Mouse (Mus musculus) embryo, embryonic 11.5 days (tissue): ENCODE data around the gene Pon2.

Source experiments
- DNase-seq: peaks from one replicate; pipeline ENCODE4 v3.0.0-alpha.2; 2012; ENCODE audit warnings: low read depth, low spot score

The Pon2 gene

GRCm38 (mm10) chr6:5292841-5293240, 5.4 kb downstream of the Pon2 start:
- no peak for DNase-seq

- DNase-seq, result no peak
Measured at GRCm38 (mm10) chr6:5291450-5291849, 6.8 kb downstream of the Pon2 start.

- DNase-seq, result no peak
Measured at GRCm38 (mm10) chr6:5287919-5288318, 10.3 kb downstream of the Pon2 start.

DNA sequence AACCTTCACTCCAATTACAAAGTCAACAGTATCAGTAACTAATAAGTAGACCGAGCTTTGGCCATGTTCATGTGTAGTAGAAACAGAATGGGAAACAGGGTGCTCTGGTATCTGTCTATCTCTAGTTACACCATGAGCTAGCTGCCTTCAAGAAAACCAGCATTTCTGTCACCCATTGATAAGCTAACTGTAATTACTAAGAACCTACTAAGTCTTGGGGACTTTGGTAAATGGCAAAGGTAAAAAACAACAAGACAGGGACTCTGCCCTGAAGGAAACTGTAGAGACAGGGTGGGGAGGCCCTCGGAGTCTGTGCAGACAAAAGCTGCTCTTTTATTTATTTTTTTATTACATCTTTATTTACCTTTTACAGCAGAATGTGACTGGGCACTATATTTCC, 10.9 kb downstream of the Pon2 start:
- DNase-seq, result no peak

GRCm38 (mm10) chr6:5282418-5282817, 15.8 kb downstream of the Pon2 start:
- no peak for DNase-seq

DNA sequence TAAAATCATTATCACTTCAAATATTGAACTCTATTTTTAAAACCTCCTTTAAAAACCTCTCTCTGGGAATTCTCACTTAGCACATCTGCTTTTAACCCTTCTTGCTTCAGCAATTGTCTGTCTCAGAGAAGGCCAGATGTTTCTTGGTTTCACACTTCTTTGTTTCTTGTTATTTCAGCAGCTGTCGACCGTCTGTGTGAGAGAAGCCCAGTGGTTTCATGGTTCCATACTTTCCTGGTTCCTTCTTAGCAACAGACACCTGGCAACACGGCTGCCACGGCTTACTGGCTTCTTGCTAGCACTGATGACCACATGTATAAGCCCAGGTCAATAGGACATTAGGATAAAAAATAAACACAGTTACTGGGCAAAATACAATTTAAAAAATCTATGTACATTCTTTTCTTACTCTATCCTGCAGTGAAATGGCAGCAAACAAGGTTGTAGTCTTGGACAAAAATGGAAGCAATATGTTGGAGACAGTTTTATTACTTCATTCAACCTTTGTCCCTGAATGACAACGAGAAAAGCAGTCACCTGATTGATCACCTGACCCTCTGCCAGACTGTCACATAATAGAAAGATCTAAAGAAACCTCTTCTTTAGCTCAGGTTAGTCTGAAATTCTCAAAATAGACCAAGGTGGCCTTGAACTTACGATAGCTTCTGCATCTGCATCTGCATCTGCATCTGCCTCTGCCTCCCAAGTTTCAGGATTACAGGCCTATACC, 17.5 kb downstream of the Pon2 start:
- no peak for DNase-seq

DNA sequence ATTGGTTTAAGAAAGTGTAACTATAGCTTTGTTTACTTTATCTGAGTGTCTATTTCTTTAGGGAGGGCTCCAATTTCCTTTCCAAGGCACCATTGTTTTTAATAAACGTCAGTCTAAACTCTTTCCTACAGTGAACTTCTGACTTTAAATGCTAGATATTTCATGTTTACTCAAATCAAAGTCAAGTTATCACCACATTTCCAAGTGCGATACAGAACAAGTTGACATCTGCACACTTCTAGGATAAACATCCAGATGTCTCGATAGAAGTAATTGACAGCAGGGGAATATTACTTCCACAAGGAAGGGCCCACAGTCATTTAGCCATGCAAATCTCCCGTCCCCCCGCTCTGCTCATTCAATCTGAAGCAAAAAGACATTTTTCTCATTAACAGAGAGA, 20.3 kb downstream of the Pon2 start:
- DNase-seq, result no peak

- DNase-seq, result no peak
Measured at GRCm38 (mm10) chr6:5269641-5270040, 28.6 kb downstream of the Pon2 start.

GRCm38 (mm10) chr6:5264793-5265192, 33.5 kb downstream of the Pon2 start:
- DNase-seq, result no peak

DNA sequence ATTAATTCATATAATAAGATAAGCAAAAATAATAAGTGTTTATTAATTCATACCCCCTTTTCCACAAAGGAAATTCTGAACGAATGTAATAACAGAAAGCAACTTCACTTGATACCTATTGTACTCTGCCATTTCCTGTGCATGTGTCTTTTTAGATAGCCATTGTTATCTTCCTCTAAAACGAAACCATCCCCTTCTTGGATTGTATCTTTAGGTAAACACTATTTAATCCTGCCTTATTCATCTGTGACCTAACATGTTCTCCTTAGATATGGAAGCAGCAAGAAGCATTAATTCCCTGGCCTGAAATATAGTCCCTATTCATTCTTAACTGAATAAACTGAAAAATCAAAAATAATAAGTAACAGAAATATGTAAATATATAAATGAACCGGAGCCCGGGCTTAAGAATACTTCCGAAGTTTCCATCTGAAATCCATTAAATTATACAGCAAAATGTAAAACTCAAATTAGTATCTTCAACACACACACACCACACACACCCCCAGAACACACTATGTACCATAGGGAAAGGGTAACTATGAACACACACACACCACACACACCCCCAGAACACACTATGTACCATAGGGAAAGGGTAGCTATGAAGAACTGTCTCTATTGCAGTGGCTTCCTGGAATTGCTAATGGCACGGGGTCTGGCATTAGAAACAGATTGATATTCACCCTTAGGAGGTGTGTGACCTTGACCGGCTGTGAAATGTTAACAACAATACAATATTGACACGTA, 34.8 kb downstream of the Pon2 start:
- no peak for DNase-seq

DNA sequence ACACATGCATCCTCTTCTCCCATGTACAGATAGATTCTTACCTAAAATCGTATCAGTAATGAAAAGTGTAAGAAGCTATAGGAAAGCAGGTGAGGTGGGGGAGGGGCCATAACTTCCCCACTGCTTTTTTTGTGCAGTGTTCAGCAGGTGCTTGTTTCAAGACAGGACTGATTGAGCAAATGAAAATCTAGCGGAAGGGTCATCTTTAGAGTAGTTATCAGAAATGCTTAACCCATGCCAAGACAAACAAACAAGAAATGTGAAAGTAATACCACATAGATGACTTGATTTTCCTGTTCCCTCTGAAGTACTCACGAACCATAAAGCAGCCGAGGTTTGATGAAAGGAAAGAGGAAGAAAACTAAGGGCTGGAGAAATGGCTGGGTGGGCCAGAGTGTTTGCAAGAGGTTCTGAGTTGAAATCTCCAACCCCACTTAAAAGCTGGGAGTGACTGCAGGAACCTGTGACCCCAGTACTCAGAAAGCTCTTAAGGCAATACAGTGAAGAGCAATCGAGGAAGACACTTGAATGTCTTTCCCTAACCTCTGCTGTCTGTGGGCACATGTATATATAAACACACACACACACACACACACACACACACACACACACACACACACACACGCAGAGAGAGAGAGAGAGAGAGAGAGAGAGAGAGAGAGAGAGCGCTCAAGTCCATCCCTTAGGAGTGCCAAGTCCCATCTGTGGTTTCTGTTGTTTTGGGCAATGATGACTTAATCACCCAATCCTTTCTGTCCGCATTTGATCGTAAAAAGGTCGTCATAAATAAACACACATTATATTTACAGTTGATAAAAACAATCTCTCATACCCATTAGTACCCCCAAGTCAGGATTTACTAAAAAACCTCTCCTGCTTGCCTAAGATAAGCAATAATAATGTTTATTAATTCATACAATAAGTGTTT, 35.7 kb downstream of the Pon2 start:
- DNase-seq, result no peak

- peak; percentile 23 for DNase-seq
Measured at GRCm38 (mm10) chr6:5255722-5256451, 42.4 kb downstream of the Pon2 start, which contains the start of gene Pon3. Gene Pon3, minus strand, starts transcription at chr6:5256286.

GRCm38 (mm10) chr6:5255291-5255690, 43.0 kb downstream of the Pon2 start:
- no peak for DNase-seq

DNA sequence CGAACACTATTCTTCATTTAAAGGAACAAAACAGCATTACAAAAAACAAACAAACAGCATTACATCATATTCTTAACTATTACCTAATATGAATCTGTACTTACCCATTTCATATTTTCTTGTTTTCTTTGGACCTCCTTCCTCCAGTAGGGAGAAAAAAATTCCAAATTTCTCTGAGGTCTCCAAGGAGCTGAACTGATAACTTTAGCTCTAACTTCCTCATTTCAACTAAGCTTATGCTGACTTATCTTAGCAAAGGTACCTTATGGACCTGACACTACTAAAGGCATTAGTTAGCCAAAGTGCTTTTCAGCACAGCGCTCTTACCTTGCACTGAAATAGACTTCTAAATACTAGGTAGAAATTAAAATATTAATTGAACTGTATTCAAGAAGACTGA, 43.4 kb downstream of the Pon2 start:
- no peak for DNase-seq

GRCm38 (mm10) chr6:5245926-5246325, 52.3 kb downstream of the Pon2 start:
- DNase-seq, result no peak

DNA sequence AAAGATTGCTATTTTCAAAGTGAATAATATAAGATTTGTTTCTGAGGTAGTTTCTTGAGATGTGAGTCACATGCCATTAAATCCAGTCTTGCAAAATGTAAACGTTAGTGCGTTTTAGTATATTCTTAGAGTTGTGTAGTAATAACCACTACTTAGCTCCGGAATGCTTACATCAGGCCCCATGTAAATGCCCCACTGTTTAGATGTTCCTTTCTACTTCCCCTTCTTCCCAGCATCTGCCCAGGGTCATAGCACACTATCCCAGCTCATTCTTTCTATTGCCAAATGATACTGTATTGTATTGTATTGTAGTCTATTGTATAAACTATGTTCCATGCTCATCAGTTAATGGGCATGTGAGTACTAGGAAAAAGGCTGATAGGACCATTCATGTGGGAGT, 59.5 kb downstream of the Pon2 start:
- no peak for DNase-seq

GRCm38 (mm10) chr6:5237510-5237909, 60.7 kb downstream of the Pon2 start:
- DNase-seq, result no peak

GRCm38 (mm10) chr6:5236843-5237371, 61.3 kb downstream of the Pon2 start:
- DNase-seq, result no peak

DNA sequence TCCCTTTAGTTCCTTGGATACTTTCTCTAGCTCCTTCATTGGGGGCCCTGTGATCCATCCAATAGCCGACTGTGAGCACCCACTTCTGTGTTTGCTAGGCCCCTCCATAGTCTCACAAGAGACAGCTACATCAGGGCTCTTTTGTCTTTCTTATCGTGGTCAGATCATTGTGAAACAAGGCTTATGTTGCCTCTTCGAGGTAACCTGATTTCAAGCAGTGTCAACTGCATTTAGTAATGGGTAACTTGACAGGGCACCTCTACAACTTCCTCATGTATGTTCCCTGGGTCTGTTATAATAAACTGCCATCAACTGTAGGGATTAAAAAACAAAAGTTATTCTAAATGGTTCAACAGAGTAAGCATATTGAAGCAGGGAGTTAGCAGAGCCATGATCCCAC, 63.7 kb downstream of the Pon2 start:
- no peak for DNase-seq

- no peak for DNase-seq
Measured at GRCm38 (mm10) chr6:5233812-5234211, 64.4 kb downstream of the Pon2 start.

GRCm38 (mm10) chr6:5232022-5232421, 66.2 kb downstream of the Pon2 start:
- no peak for DNase-seq
